Mouse (Mus musculus): ENCODE results near the gene Ppp3ca.

The Ppp3ca gene

DNA sequence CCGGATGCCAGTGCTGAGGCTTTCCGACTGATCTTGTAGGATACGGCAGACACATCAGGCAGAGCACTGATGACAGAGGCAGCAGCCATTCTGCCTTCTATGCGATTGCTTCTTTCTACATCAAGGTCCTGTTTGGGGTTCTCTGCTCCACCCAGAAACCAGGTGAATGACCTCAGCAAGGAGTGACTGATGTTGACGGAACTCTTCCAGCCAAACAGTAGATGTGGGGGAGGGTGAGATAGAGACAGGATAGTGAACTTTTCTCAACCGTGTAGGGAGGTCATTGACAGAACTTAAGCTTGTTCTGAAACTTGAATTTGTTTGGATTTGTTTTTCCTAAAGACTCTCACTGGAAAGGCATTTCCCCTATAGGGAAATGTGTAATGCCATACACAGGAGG lies 142.2 kb downstream of the Ppp3ca start:
- DNase-seq (ENCODE audit: low read depth, low spot score) = no peak

- DNase-seq (ENCODE audit: low read depth, low spot score) = no peak
Measured at GRCm38 (mm10) chr3:136812791-136813190, 142.9 kb downstream of the Ppp3ca start.

DNA sequence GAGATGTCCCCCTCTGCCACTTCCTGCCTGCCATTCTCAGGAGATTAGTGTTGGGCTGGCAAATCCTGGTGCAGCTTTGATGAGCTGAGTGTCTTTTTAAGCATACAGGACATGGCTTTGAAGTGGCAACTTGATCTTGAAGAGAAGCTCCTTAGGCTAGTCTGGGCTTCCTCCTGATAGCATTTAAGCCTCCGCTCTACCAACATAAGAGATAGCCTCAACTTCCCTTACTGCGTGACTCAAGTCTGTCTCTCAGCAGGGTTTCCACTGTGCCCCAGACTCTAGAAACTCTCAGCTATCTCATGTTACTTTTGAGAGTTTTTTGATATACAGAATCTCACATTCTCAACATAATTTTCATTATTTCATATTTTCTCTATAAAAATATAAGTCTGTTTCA lies 144.0 kb downstream of the Ppp3ca start:
- no peak for DNase-seq (ENCODE audit: low read depth, low spot score)

GRCm38 (mm10) chr3:136814916-136815315 lies 145.0 kb downstream of the Ppp3ca start:
- no peak for DNase-seq (ENCODE audit: low read depth, low spot score)

- no peak for DNase-seq (ENCODE audit: low read depth, low spot score)
Measured at GRCm38 (mm10) chr3:136816319-136816718, 146.4 kb downstream of the Ppp3ca start.

- no peak for DNase-seq (ENCODE audit: low read depth, low spot score)
Measured at GRCm38 (mm10) chr3:136818997-136819396, 149.1 kb downstream of the Ppp3ca start.

DNA sequence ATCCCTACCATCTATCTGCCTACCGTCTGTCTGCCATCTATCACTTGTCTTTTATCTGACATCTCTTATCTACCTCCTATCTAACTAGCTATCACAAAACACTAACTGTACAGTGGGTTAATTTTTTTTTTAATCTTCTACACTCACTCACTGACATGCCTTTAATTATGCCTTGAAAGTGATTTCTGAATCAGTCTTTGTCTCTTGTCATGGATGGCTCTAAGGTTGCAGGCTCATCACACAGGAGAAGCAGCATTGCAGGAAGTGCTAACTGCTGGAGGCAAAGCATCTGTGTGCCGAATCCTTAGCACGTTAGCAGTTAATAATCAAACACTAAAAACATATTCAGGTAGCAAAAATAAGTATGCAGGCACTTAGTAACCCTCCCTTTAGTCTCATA lies 151.1 kb downstream of the Ppp3ca start:
- no peak for DNase-seq (ENCODE audit: low read depth, low spot score)

GRCm38 (mm10) chr3:136821993-136822392 lies 152.1 kb downstream of the Ppp3ca start:
- DNase-seq (ENCODE audit: low read depth, low spot score) = no peak

DNA sequence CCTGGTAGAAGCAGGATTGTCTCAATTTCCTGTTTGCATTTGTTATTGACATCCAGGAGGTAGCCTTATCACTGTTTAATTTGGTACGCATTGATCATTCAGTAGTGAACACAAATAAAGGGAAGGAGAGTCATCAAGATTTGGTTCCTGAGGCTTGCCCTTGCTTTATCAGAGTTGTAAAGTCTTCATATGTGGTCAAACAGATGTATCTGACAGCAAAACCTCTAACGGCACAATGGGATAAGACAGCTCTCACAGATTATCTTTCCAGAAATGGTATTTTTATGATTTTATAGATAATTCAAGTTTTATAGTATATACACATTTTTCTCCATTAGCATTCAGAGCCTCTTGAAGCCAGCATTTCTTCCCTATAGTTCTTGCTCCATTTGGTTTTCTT lies 152.5 kb downstream of the Ppp3ca start:
- no peak for DNase-seq (ENCODE audit: low read depth, low spot score)

DNA sequence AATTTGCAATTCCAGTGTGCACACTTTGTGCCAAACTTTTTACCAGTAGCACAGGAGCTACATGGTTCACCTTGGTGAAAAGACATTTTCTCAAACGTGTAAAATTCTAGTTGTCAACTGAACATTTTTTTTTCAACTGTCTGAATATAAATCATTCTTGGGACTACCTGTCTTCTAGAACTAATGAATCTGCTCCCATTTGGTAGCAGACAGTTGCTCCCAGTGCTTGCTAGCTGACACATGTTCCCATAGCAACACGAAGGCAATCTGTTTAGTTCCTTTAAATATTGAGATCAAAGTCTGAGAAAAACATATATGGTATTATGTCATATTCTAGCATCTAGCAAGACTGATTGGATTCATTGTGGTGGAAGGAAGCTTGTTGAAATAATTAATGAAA lies 158.5 kb downstream of the Ppp3ca start:
- no peak for DNase-seq (ENCODE audit: low read depth, low spot score)

DNA sequence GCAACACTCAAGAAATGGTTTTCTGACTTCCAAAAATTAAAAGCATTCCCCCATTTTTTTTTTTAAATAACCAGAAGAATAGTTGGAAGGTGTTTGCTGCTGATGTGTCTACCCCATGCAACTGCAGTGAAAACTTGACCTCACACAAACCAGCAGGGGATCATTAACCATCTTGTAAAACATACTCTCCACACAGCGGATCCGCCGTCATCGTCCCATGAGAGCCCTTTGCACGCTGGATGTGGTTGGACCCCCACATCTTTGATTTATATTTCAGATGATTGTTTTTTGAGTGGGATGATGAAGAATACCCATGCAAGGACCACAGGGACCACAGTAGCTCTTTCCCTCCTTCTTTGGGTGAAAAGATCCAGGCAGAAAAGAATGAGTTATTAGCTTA lies 159.2 kb downstream of the Ppp3ca start:
- DNase-seq (ENCODE audit: low read depth, low spot score) = no peak

DNA sequence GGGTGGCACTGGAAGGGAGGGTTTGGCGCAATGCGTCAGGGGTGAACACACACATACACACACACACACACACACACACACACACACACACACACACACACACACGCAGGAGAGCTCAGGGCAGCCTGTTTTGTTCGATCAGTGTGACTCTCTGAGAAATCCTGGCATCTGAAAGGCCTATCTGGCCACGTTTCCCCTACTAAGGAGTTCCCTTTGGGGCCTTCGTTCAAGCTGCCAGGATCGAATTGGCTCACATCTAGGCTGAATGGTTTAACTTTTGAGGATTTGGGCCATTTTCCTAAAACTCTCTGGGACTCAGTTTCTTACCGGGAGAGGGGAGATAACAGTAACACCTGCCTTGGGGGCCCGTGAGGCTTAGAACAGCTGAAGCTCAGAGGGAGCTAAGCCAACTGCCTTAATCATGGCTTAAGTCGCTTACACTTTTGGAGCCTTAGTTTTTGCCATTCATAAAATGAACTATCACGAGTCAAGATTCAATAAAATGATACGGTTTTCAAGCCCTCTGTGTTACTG lies 160.8 kb downstream of the Ppp3ca start:
- no peak for DNase-seq (ENCODE audit: low read depth, low spot score)

GRCm38 (mm10) chr3:136833003-136833745 lies 163.2 kb downstream of the Ppp3ca start:
- DNase-seq (ENCODE audit: low read depth, low spot score) = no peak

DNA sequence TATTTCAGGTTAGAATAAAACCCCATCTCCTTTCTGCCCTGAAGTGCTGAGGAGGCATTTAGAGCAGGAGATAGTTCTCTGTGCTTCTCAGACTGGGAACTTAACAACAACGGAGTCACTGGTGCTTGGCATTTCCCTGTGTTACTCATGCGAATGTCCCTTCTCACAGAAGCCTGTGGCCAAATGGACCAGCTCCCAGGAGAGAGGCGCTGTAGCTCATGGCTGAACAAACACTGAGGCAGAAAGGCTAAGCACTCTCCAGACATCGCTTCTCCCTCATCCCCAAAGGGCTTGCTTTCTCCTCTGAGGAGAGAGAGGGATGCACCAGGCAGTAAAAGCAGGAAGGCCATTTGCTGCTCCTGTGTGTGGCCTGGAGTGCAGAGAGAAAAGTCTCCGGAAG lies 164.0 kb downstream of the Ppp3ca start:
- DNase-seq (ENCODE audit: low read depth, low spot score) = no peak

DNA sequence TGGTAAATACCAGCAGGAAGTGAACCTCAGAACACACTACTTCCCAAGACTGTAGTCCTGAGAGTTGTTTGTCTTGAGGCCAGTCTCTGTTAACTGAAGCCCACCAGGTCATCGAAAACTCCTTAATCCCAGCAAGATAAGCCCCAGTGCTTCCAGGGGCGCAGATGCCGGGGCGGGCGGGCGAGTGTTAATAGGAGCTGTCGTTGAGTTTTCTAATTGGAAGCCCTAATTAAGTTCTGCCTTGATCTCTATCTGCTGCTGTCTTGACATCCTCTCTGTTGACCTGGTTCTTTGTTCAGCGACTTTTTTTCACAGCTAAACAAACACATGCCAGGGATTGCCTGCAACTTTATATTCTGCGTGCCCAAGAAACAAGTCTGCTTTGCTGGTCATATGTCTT lies 165.9 kb downstream of the Ppp3ca start:
- DNase-seq (ENCODE audit: low read depth, low spot score) = no peak

GRCm38 (mm10) chr3:136836319-136837193 lies 166.6 kb downstream of the Ppp3ca start:
- no peak for DNase-seq (ENCODE audit: low read depth, low spot score)

DNA sequence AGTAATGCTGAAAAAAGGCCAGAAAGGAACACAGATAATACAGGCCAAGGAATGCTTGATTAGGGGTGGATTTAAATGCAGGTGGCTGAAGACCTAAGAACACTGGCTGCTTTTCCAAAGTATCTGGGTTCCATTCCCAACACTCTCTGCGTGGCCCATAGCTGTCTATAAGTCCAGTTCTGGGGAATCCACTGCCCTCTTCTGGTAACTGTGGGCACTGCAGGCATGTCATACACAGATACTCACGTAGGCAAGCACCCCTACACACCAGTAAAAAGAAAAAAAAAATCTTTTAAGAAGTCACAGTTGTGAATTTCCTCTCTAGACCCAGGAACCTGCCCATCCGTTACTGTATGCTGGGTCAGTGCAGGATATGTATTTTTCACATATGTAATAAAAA lies 167.7 kb downstream of the Ppp3ca start:
- peak; percentile 84 for DNase-seq (ENCODE audit: low read depth, low spot score)

GRCm38 (mm10) chr3:136841282-136841681 lies 171.4 kb downstream of the Ppp3ca start:
- DNase-seq (ENCODE audit: low read depth, low spot score) = peak; percentile 48

GRCm38 (mm10) chr3:136842384-136842783 lies 172.5 kb downstream of the Ppp3ca start:
- DNase-seq (ENCODE audit: low read depth, low spot score) = no peak

- no peak for DNase-seq (ENCODE audit: low read depth, low spot score)
Measured at GRCm38 (mm10) chr3:136843811-136844491, 174.0 kb downstream of the Ppp3ca start.

DNA sequence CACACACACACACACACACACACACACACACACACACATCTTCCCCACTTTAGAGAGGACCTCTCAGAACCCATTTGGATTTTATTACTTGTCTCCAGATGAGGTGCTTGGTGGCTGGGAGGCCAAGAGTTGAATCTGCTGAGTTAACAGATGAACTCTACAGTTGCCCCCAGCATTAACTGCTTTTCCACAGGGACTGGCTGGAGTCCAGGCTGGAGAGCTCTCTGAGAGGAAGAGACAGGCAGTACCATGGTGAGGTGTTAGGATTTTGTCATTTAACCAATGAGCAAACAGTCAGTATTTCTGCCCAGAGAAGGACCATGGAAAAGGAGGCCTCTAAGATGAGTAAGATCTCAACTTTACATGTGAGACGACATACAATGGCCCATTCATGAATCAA lies 179.1 kb downstream of the Ppp3ca start:
- DNase-seq (ENCODE audit: low read depth, low spot score) = no peak

DNA sequence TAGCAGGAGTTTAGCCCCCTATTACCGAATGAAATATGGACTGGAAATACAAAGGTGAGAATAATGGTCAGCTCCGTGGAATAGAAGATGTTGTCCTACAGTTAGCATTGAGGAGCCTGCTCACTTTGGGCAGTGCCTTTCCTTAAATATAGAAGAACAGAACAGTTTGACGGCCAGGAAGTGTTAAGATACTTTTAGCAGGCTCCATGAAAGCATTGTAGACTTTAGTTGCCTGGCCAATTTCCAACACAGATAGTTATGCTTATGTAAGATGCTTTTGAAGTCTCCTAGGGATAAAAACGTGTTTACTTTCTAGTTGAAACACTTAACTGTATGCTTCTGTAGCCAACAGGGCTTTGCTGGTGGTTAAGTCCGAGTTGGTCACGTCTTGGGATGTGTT lies 183.0 kb downstream of the Ppp3ca start:
- no peak for DNase-seq (ENCODE audit: low read depth, low spot score)
